Mouse (Mus musculus) megakaryocyte, embryonic 14.5 days (primary cell): ENCODE results near the gene Tdg.

Source experiments
- FLI1 ChIP-seq: IDR thresholded peaks from 2 replicates; pipeline ENCODE4 v1.6.1; 2012; ENCODE audit warnings: low read length, inconsistent platforms, mixed read lengths
- GATA1 ChIP-seq: IDR thresholded peaks from 3 replicates; pipeline ENCODE4 v1.6.1; 2012; ENCODE audit warnings: mixed read lengths, low read length, inconsistent platforms, borderline replicate concordance

DNA sequence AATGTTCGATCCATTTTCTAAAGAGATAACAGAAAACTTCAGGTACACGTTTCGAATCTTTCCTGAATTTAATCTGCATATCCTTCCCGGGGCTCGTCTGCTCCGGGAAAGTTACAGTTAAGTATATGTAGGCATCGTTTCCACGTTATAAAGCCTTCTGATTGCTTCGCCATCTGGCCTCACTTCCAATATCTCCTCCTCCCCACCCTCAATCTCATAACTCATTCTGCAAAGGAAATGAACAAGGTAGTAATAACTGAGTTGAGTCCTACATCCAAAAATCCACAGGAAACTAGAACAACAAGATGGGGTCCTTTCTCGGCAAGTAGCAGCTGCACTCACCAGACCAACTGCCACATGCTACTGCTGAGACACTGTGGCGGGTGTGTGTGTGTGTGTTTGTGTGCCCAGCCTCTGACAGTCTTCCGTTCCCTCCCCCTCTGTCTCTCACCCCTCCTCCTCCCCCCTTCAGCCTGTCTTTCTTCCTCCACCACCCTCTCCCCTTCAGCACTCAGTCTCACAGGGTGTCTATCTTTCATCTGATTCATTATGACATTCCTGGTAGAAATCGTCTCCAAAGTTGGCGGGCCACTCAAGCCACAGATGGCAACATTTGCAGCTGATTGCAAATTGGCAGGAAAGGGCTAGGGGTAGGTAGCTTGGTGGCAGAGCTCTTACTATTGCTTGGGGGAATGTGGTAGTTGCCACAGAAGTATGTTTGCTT lies 32.8 kb downstream of the Tdg start:
- TF ChIP-seq FLI1 (no peak), GATA1 (no peak)
